Mouse (Mus musculus): Measurements from ENCODE around the gene Tspan11.

GRCm38 (mm10) chr6:127991509-127992176 is 104.3 kb downstream of the Tspan11 start:
- TF ChIP-seq CTCF (conservative IDR thresholded peaks at IDR 0.05; ENCODE audit: insufficient read depth, insufficient read length, low read depth, low read length) = no peak
- TF ChIP-seq POLR2A (IDR thresholded peaks at IDR 0.05; ENCODE audit: low read depth, low read length) = no peak

All from kidney, adult 2 months (tissue).